Mouse (Mus musculus) spleen, postnatal 10 days (tissue): ENCODE results near the gene Olfr178.

Experiments used
- DNase-seq, 2 experiments: peaks; one replicate each; pipeline ENCODE4 v3.0.0; 2021 to 2022; ENCODE audit warnings: low spot score in 2 of 2

The Olfr178 gene

GRCm38 (mm10) chr16:58891963-58892362, at the start of gene Olfr178:
Gene Olfr178 (minus strand): TSS chr16:58892063.
- no peak for DNase-seq

- no peak for DNase-seq
Measured at GRCm38 (mm10) chr16:58929292-58929691, 37.4 kb upstream of the Olfr178 start, which contains the start of gene Olfr180. Gene Olfr180 (minus strand): TSS chr16:58929392.

GRCm38 (mm10) chr16:58928655-58929054, 36.8 kb upstream of the Olfr178 start, which contains the start of gene Olfr181:
Gene Olfr181 (minus strand): TSS chr16:58928755.
- no peak for DNase-seq

- DNase-seq, result no peak
Measured at GRCm38 (mm10) chr16:58884416-58884815, 7.4 kb downstream of the Olfr178 start.

- no peak for DNase-seq
Measured at GRCm38 (mm10) chr16:58874668-58875067, 17.2 kb downstream of the Olfr178 start, which contains the start of gene Olfr177. Gene Olfr177 (minus strand): TSS chr16:58874768.

- no peak for DNase-seq
Measured at GRCm38 (mm10) chr16:58861479-58861878, 30.4 kb downstream of the Olfr178 start.

- DNase-seq, result no peak
Measured at GRCm38 (mm10) chr16:58860032-58860737, 31.7 kb downstream of the Olfr178 start.
